Mouse (Mus musculus): ENCODE measurements at regions not wholly inside any gene's neighbourhood (a gene's known extent, or its start where the extent isn't known, plus 50 kb on each side); places are given as distances from the start of the nearest gene placed in this dataset.

DNA sequence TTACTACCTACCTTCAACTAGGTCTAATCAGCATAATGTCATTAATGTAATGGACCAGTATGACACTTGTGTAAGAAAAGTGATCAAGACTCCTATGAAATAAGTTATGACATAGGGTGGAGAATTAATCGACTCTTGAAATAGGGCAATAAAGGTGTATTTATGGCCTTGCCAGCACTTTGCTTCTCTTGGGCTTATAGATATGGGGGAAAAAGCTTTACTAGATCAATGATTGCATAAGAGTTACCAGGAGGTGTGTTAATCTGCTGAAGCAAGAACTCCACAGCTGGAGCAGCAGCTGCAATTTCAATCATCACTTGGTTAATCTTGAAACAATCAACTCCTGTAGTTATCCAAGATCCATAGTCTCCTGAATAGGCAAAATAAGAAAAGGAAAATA, 143.1 kb upstream of the Tle4 start:
- WGBS: 96% methylated on average over 1 of the region's 1 CpGs
- Histone ChIP-seq H3K27ac (no peak overlapping the region), H3K4me1 (replicated peaks; ENCODE audit: insufficient read depth, low read length) (no peaks in the 10 kb centered on the region), H3K9ac (ENCODE audit: low read depth, low read length) (no peak overlapping the region), H3K36me3 (ENCODE audit: insufficient read depth, low read length) (no peaks in the 10 kb centered on the region), H3K4me2 (ENCODE audit: low read length) (no peak overlapping the region), H3K9me3 (replicated peaks; ENCODE audit: low read length) (no peaks in the 10 kb centered on the region), H3K4me3 (replicated peaks; ENCODE audit: low read depth, low read length) (no peak overlapping the region), H3K27me3 (ENCODE audit: insufficient read depth, low read length) (no peaks in the 10 kb centered on the region)
- TF ChIP-seq CTCF (IDR thresholded peaks at IDR 0.05; ENCODE audit: low read depth): no peak
- ATAC-seq (replicated peaks; ENCODE audit: low FRiP score, low read depth) (no peak), DNase-seq (ENCODE audit: low spot score) (no peak)

- no peaks in the 10 kb centered on the region for H3K27me3 ChIP-seq (ENCODE audit: insufficient read depth, low read length)
- DNase-seq (ENCODE audit: low spot score) (no peak), ATAC-seq (replicated peaks; ENCODE audit: low FRiP score, low read depth) (no peak)
- H3K4me2 ChIP-seq (ENCODE audit: low read length): no peak overlapping the region
- no peaks in the 10 kb centered on the region for H3K9me3 ChIP-seq (replicated peaks; ENCODE audit: low read length)
- no peak overlapping the region for H3K27ac ChIP-seq
- no peak overlapping the region for H3K9ac ChIP-seq (ENCODE audit: low read depth, low read length)
- H3K4me1 ChIP-seq (replicated peaks; ENCODE audit: insufficient read depth, low read length): no peaks in the 10 kb centered on the region
- H3K36me3 ChIP-seq (ENCODE audit: insufficient read depth, low read length): no peaks in the 10 kb centered on the region
- no peak overlapping the region for H3K4me3 ChIP-seq (replicated peaks; ENCODE audit: low read depth, low read length)
- WGBS: 93% methylated on average over 1 of the region's 1 CpGs
- TF ChIP-seq CTCF (IDR thresholded peaks at IDR 0.05; ENCODE audit: low read depth): no peak
Observed at GRCm38 (mm10) chr19:14740139-14740538, 142.3 kb upstream of the Tle4 start.

- H3K36me3 ChIP-seq (ENCODE audit: insufficient read depth, low read length): no peaks in the 10 kb centered on the region
- no peaks in the 10 kb centered on the region for H3K9me3 ChIP-seq (replicated peaks; ENCODE audit: low read length)
- H3K9ac ChIP-seq (ENCODE audit: low read depth, low read length): no peak overlapping the region
- ATAC-seq (replicated peaks; ENCODE audit: low FRiP score, low read depth) (no peak), DNase-seq (ENCODE audit: low spot score) (no peak)
- H3K4me1 ChIP-seq (replicated peaks; ENCODE audit: insufficient read depth, low read length): no peaks in the 10 kb centered on the region
- no peak overlapping the region for H3K4me3 ChIP-seq (replicated peaks; ENCODE audit: low read depth, low read length)
- TF ChIP-seq CTCF (IDR thresholded peaks at IDR 0.05; ENCODE audit: low read depth): no peak
- H3K27me3 ChIP-seq (ENCODE audit: insufficient read depth, low read length): no peaks in the 10 kb centered on the region
- no peak overlapping the region for H3K4me2 ChIP-seq (ENCODE audit: low read length)
- no peak overlapping the region for H3K27ac ChIP-seq
- WGBS: 84% methylated on average over 1 of the region's 1 CpGs
Observed at GRCm38 (mm10) chr19:14736514-14736913, 138.7 kb upstream of the Tle4 start.

DNA sequence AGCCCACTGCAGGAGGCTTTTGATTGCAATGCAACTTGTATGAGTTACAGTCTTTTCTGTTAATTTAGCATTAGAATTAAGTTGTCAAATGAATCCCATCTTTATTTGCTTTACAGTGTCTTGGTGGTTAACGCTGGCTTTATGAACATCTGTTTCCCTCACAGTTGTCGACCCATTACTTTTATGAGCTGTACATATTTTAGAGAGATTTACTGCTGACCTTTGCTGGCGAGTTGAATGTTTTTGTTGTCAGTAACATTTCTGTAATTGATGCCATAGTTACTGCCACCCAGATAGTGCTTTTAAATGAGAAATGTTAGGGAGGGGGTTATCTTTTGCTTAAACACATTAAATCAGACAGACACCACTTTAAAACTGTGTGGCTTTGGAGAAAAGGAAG, 127.5 kb upstream of the Tle4 start:
- WGBS: 10% methylated on average over 3 of the region's 3 CpGs
- no peak overlapping the region for H3K27ac ChIP-seq
- no peaks in the 10 kb centered on the region for H3K9me3 ChIP-seq (replicated peaks; ENCODE audit: low read length)
- DNase-seq (ENCODE audit: low spot score) (peak; percentile 64), ATAC-seq (replicated peaks; ENCODE audit: low FRiP score, low read depth) (no peak)
- no peaks in the 10 kb centered on the region for H3K4me1 ChIP-seq (replicated peaks; ENCODE audit: insufficient read depth, low read length)
- no peaks in the 10 kb centered on the region for H3K27me3 ChIP-seq (ENCODE audit: insufficient read depth, low read length)
- no peaks in the 10 kb centered on the region for H3K36me3 ChIP-seq (ENCODE audit: insufficient read depth, low read length)
- H3K9ac ChIP-seq (ENCODE audit: low read depth, low read length): no peak overlapping the region
- TF ChIP-seq CTCF (IDR thresholded peaks at IDR 0.05; ENCODE audit: low read depth): no peak
- no peak overlapping the region for H3K4me3 ChIP-seq (replicated peaks; ENCODE audit: low read depth, low read length)
- H3K4me2 ChIP-seq (ENCODE audit: low read length): no peak overlapping the region

DNA sequence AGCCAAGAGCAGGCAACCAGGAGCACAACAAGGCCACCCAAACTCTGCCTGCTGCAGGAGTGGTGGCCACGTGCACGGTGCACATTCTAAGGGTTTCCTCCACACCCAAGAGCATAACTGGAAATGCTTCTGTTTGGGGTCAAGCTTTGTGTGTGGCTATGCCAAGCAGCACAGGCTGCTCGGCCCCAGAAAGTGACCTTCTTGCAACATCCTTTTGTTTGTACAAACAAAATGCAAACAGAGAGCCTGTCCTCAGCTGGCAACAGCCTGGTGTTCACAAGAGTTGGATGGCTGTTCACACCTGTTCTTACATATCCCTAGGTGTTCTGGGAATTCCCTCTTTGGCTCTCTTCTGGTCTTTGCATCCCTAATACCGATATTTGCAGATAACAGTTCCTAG, 126.8 kb upstream of the Tle4 start:
- no peak for TF ChIP-seq CTCF (IDR thresholded peaks at IDR 0.05; ENCODE audit: low read depth)
- Histone ChIP-seq H3K4me2 (ENCODE audit: low read length) (no peak overlapping the region), H3K9me3 (replicated peaks; ENCODE audit: low read length) (no peaks in the 10 kb centered on the region), H3K9ac (ENCODE audit: low read depth, low read length) (no peak overlapping the region), H3K4me1 (replicated peaks; ENCODE audit: insufficient read depth, low read length) (no peaks in the 10 kb centered on the region), H3K36me3 (ENCODE audit: insufficient read depth, low read length) (no peaks in the 10 kb centered on the region), H3K27me3 (ENCODE audit: insufficient read depth, low read length) (no peaks in the 10 kb centered on the region), H3K4me3 (replicated peaks; ENCODE audit: low read depth, low read length) (no peak overlapping the region), H3K27ac (no peak overlapping the region)
- ATAC-seq (replicated peaks; ENCODE audit: low FRiP score, low read depth) (no peak), DNase-seq (ENCODE audit: low spot score) (no peak)
- 39% methylated on average over 4 of the region's 4 CpGs for WGBS

- Histone ChIP-seq H3K36me3 (ENCODE audit: insufficient read depth, low read length) (no peaks in the 10 kb centered on the region), H3K4me3 (replicated peaks; ENCODE audit: low read depth, low read length) (no peak overlapping the region), H3K27me3 (ENCODE audit: insufficient read depth, low read length) (no peaks in the 10 kb centered on the region), H3K4me1 (replicated peaks; ENCODE audit: insufficient read depth, low read length) (no peaks in the 10 kb centered on the region), H3K4me2 (ENCODE audit: low read length) (no peak overlapping the region), H3K9me3 (replicated peaks; ENCODE audit: low read length) (no peaks in the 10 kb centered on the region), H3K9ac (ENCODE audit: low read depth, low read length) (no peak overlapping the region), H3K27ac (no peak overlapping the region)
- DNase-seq (ENCODE audit: low spot score): no peak
- 96% methylated on average over 2 of the region's 2 CpGs for WGBS
- TF ChIP-seq CTCF (IDR thresholded peaks at IDR 0.05; ENCODE audit: low read depth): no peak
- ATAC-seq (replicated peaks; ENCODE audit: low FRiP score, low read depth): no peak
Observed at GRCm38 (mm10) chr19:14705791-14706190, 107.9 kb upstream of the Tle4 start.

DNA sequence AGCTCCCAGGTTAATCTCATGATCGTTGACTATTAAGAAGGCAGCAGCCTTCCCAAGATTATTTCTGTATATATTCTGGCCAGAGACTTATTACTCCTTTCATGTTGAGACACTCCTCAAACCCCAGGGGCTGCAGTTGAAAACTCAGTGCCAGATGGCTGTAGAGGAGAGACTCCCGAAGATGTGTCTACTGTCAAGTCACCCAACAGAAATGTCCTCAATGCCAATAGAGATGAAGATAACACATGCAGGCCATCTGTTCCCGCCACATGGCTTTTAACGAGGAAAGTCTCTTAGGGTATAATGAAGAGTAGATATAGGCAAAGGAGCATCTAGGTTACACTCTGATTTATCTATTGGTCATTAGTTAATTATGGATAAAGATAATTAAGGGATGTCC, 103.3 kb upstream of the Tle4 start:
- Histone ChIP-seq H3K27me3 (ENCODE audit: insufficient read depth, low read length) (no peaks in the 10 kb centered on the region), H3K4me2 (ENCODE audit: low read length) (no peak overlapping the region), H3K4me3 (replicated peaks; ENCODE audit: low read depth, low read length) (no peak overlapping the region), H3K27ac (no peak overlapping the region), H3K36me3 (ENCODE audit: insufficient read depth, low read length) (no peaks in the 10 kb centered on the region), H3K9me3 (replicated peaks; ENCODE audit: low read length) (no peaks in the 10 kb centered on the region), H3K4me1 (replicated peaks; ENCODE audit: insufficient read depth, low read length) (no peaks in the 10 kb centered on the region), H3K9ac (ENCODE audit: low read depth, low read length) (no peak overlapping the region)
- no peak for TF ChIP-seq CTCF (IDR thresholded peaks at IDR 0.05; ENCODE audit: low read depth)
- ATAC-seq (replicated peaks; ENCODE audit: low FRiP score, low read depth) (no peak), DNase-seq (ENCODE audit: low spot score) (no peak)
- WGBS: 91% methylated on average over 4 of the region's 4 CpGs

Data from kidney, postnatal 0 days (tissue).